Mouse (Mus musculus): ENCODE results near the gene Fggy. TPM values are rescaled to one million over a fixed set of nuclear protein-coding genes. Genes with fewer than 3 reads are reported as not detected.

Fggy gene
- polyA plus RNA-seq, 1 experiment from 2014 or later: 10.4 TPM

- ATAC-seq: no peak
- Histone ChIP-seq H3K4me3 (no peak overlapping the region), H3K36me3 (no peaks in the 10 kb centered on the region), H3K4me2 (no peak overlapping the region), H3K9ac (no peak overlapping the region; the same call in 1 of the 2 replicates), H3K4me1 (peaks cover 8% of the 10 kb centered on the region; the same call in 1 of the 2 replicates), H3K27ac (no peak overlapping the region), H3K27me3 (replicated peaks) (no peaks in the 10 kb centered on the region), H3K9me3 (replicated peaks) (no peaks in the 10 kb centered on the region)
- 65% methylated on average over 3 of the region's 3 CpGs for WGBS (ENCODE audit: insufficient replicate concordance)
Observed at GRCm38 (mm10) chr4:95648801-95649551, 91.7 kb downstream of the Fggy start.

GRCm38 (mm10) chr4:95649552-95649905, 92.2 kb downstream of the Fggy start:
- H3K4me1 ChIP-seq: peaks cover 8% of the 10 kb centered on the region; the same call in 1 of the 2 replicates
- H3K27ac ChIP-seq: no peak overlapping the region
- no peak overlapping the region for H3K4me3 ChIP-seq
- no peak overlapping the region for H3K4me2 ChIP-seq
- no peak overlapping the region; the same call in 1 of the 2 replicates for H3K9ac ChIP-seq
- H3K27me3 ChIP-seq (replicated peaks): no peaks in the 10 kb centered on the region
- H3K9me3 ChIP-seq (replicated peaks): no peaks in the 10 kb centered on the region
- 84% methylated on average over 3 of the region's 3 CpGs for WGBS (ENCODE audit: insufficient replicate concordance)
- ATAC-seq: no peak
- no peaks in the 10 kb centered on the region for H3K36me3 ChIP-seq

- ATAC-seq: no peak
- WGBS (ENCODE audit: insufficient replicate concordance): 57% methylated on average over 6 of the region's 6 CpGs
Observed at GRCm38 (mm10) chr4:95649980-95650379, 92.7 kb downstream of the Fggy start.

GRCm38 (mm10) chr4:95652044-95652443, 94.7 kb downstream of the Fggy start:
- Histone ChIP-seq H3K4me2 (no peak overlapping the region), H3K4me3 (no peak overlapping the region), H3K9ac (no peak overlapping the region), H3K9me3 (replicated peaks) (no peaks in the 10 kb centered on the region), H3K36me3 (no peaks in the 10 kb centered on the region), H3K27me3 (replicated peaks) (no peaks in the 10 kb centered on the region), H3K4me1 (peaks cover 8% of the 10 kb centered on the region; the same call in 1 of the 2 replicates), H3K27ac (no peak overlapping the region)
- no peak for ATAC-seq
- 58% methylated on average over 6 of the region's 6 CpGs for WGBS (ENCODE audit: insufficient replicate concordance)

More at GRCm38 (mm10) chr4:95649980-95650379, 92.7 kb downstream of the Fggy start:
- peaks cover 8% of the 10 kb centered on the region; the same call in 1 of the 2 replicates for H3K4me1 ChIP-seq
- no peaks in the 10 kb centered on the region for H3K36me3 ChIP-seq
- H3K9me3 ChIP-seq (replicated peaks): no peaks in the 10 kb centered on the region
- H3K4me2 ChIP-seq: no peak overlapping the region
- no peak overlapping the region for H3K9ac ChIP-seq
- no peak overlapping the region for H3K4me3 ChIP-seq
- no peak overlapping the region for H3K27ac ChIP-seq
- H3K27me3 ChIP-seq (replicated peaks): no peaks in the 10 kb centered on the region

GRCm38 (mm10) chr4:95653296-95653912, 96.1 kb downstream of the Fggy start:
- Histone ChIP-seq H3K27me3 (replicated peaks) (no peaks in the 10 kb centered on the region), H3K4me2 (no peak overlapping the region), H3K27ac (no peak overlapping the region), H3K36me3 (no peaks in the 10 kb centered on the region), H3K4me1 (peaks cover 8% of the 10 kb centered on the region; the same call in 1 of the 2 replicates), H3K9me3 (replicated peaks) (no peaks in the 10 kb centered on the region), H3K9ac (no peak overlapping the region), H3K4me3 (no peak overlapping the region)
- WGBS (ENCODE audit: insufficient replicate concordance): 63% methylated on average over 3 of the region's 4 CpGs
- no peak for ATAC-seq

- Histone ChIP-seq H3K4me3 (no peak overlapping the region), H3K4me1 (peaks cover 8% of the 10 kb centered on the region; the same call in 1 of the 2 replicates), H3K4me2 (no peak overlapping the region), H3K9ac (no peak overlapping the region), H3K36me3 (no peaks in the 10 kb centered on the region), H3K9me3 (replicated peaks) (no peaks in the 10 kb centered on the region), H3K27ac (no peak overlapping the region), H3K27me3 (replicated peaks) (no peaks in the 10 kb centered on the region)
- WGBS (ENCODE audit: insufficient replicate concordance): 51% methylated on average over 4 of the region's 4 CpGs
- no peak for ATAC-seq
Observed at GRCm38 (mm10) chr4:95653913-95654301, 96.6 kb downstream of the Fggy start.

GRCm38 (mm10) chr4:95659024-95659423, 101.7 kb downstream of the Fggy start:
- no peak overlapping the region for H3K27ac ChIP-seq
- H3K4me2 ChIP-seq: no peak overlapping the region
- WGBS (ENCODE audit: insufficient replicate concordance): 65% methylated on average over 3 of the region's 3 CpGs
- no peak overlapping the region for H3K4me3 ChIP-seq
- H3K27me3 ChIP-seq (replicated peaks): no peaks in the 10 kb centered on the region
- H3K36me3 ChIP-seq: no peaks in the 10 kb centered on the region
- H3K9me3 ChIP-seq (replicated peaks): no peaks in the 10 kb centered on the region
- ATAC-seq: no peak
- 0 out of 2 replicates have a peak, but pooled peaks cover 3% of the 10 kb centered on the region for H3K4me1 ChIP-seq
- no peak overlapping the region for H3K9ac ChIP-seq

GRCm38 (mm10) chr4:95663596-95663995, 106.3 kb downstream of the Fggy start:
- no peak for ATAC-seq
- 62% methylated on average over 4 of the region's 4 CpGs for WGBS (ENCODE audit: insufficient replicate concordance)

GRCm38 (mm10) chr4:95664327-95664726, 107.0 kb downstream of the Fggy start:
- Histone ChIP-seq H3K4me3 (no peak overlapping the region), H3K4me1 (no peaks in the 10 kb centered on the region), H3K36me3 (no peaks in the 10 kb centered on the region), H3K27me3 (replicated peaks) (no peaks in the 10 kb centered on the region), H3K9me3 (replicated peaks) (no peaks in the 10 kb centered on the region), H3K9ac (no peak overlapping the region), H3K27ac (no peak overlapping the region), H3K4me2 (no peak overlapping the region)
- WGBS (ENCODE audit: insufficient replicate concordance): 72% methylated on average over 3 of the region's 3 CpGs
- ATAC-seq: no peak

More at GRCm38 (mm10) chr4:95663596-95663995, 106.3 kb downstream of the Fggy start:
- H3K4me3 ChIP-seq: no peak overlapping the region
- H3K4me1 ChIP-seq: 0 out of 2 replicates have a peak, but pooled peaks cover 3% of the 10 kb centered on the region
- H3K9ac ChIP-seq: no peak overlapping the region
- H3K36me3 ChIP-seq: no peaks in the 10 kb centered on the region
- no peak overlapping the region for H3K27ac ChIP-seq
- H3K9me3 ChIP-seq (replicated peaks): no peaks in the 10 kb centered on the region
- no peak overlapping the region for H3K4me2 ChIP-seq
- H3K27me3 ChIP-seq (replicated peaks): no peaks in the 10 kb centered on the region

- H3K27me3 ChIP-seq (replicated peaks): no peaks in the 10 kb centered on the region
- WGBS (ENCODE audit: insufficient replicate concordance): 64% methylated on average over 7 of the region's 7 CpGs
- no peaks in the 10 kb centered on the region for H3K9me3 ChIP-seq (replicated peaks)
- H3K9ac ChIP-seq: no peak overlapping the region
- H3K36me3 ChIP-seq: no peaks in the 10 kb centered on the region
- H3K27ac ChIP-seq: no peak overlapping the region
- no peaks in the 10 kb centered on the region for H3K4me1 ChIP-seq
- H3K4me2 ChIP-seq: no peak overlapping the region
- ATAC-seq: no peak
- no peak overlapping the region for H3K4me3 ChIP-seq
Observed at GRCm38 (mm10) chr4:95666284-95666889, 109.1 kb downstream of the Fggy start.

GRCm38 (mm10) chr4:95666896-95667295, 109.6 kb downstream of the Fggy start:
- Histone ChIP-seq H3K4me3 (no peak overlapping the region), H3K9ac (no peak overlapping the region), H3K9me3 (replicated peaks) (no peaks in the 10 kb centered on the region), H3K4me1 (no peaks in the 10 kb centered on the region), H3K27me3 (replicated peaks) (no peaks in the 10 kb centered on the region), H3K36me3 (no peaks in the 10 kb centered on the region), H3K4me2 (no peak overlapping the region), H3K27ac (no peak overlapping the region)
- ATAC-seq: no peak
- WGBS (ENCODE audit: insufficient replicate concordance): 65% methylated on average over 2 of the region's 2 CpGs

GRCm38 (mm10) chr4:95667595-95667994, 110.3 kb downstream of the Fggy start:
- WGBS (ENCODE audit: insufficient replicate concordance): 72% methylated on average over 1 of the region's 1 CpGs
- ATAC-seq: no peak

More at GRCm38 (mm10) chr4:95667595-95667994, 110.3 kb downstream of the Fggy start:
- Histone ChIP-seq H3K4me1 (no peaks in the 10 kb centered on the region), H3K27me3 (replicated peaks) (no peaks in the 10 kb centered on the region), H3K9ac (no peak overlapping the region), H3K4me3 (no peak overlapping the region), H3K27ac (no peak overlapping the region), H3K9me3 (replicated peaks) (no peaks in the 10 kb centered on the region), H3K36me3 (no peaks in the 10 kb centered on the region), H3K4me2 (no peak overlapping the region)

All from liver, embryonic 12.5 days (tissue).